Mouse (Mus musculus) CH12.LX (cell line): ENCODE data around the gene Pllp. TPM values are rescaled to one million over a fixed set of nuclear protein-coding genes. Genes with fewer than 3 reads are reported as not detected.

ENCODE experiments used
- DNase-seq: peaks from one replicate; pipeline ENCODE4 v3.0.0-alpha.2; 2013; ENCODE audit errors: extremely low read depth
- H3K27ac ChIP-seq: 2 replicates; pipeline ENCODE4 v1.5.1; 2012; ENCODE audit warnings: low read depth, mild to moderate bottlenecking, control low read depth, moderate library complexity; ENCODE audit not compliant: insufficient read depth
- H3K27me3 ChIP-seq: replicated peaks from 2 replicates; pipeline ENCODE3; 2012; ENCODE audit warnings: inconsistent platforms
- H3K36me3 ChIP-seq, 2 experiments: replicated peaks in 1 of 2; 2 replicates each; pipeline versions ENCODE3 to v1.6.1; 2012; ENCODE audit warnings: inconsistent platforms in 1 of 2, low read length in 1 of 2, mild to moderate bottlenecking in 1 of 2, mixed read lengths in 1 of 2, moderate library complexity in 1 of 2; ENCODE audit not compliant: control insufficient read depth in 1 of 2, insufficient read depth in 1 of 2
- H3K4me1 ChIP-seq, 2 experiments: 2 replicates each; pipeline ENCODE4 v1.6.1; 2012; ENCODE audit warnings: inconsistent platforms in 1 of 2, moderate library complexity in 1 of 2; ENCODE audit not compliant: insufficient read depth in 2 of 2, control insufficient read depth in 1 of 2
- H3K4me2 ChIP-seq: 2 replicates; pipeline ENCODE4 v1.6.1; 2012; ENCODE audit warnings: low read depth, mild to moderate bottlenecking, control low read depth; ENCODE audit not compliant: poor library complexity, insufficient read depth, severe bottlenecking
- H3K4me3 ChIP-seq, 3 experiments: fragments of 150-350 bp in 1 of 3; sonication (generic) in 1 of 3; replicated peaks in 1 of 3; 2 replicates each; pipeline versions ENCODE3 to v1.5.1; 2011 to 2012; ENCODE audit warnings: low read depth in 2 of 3, low read length in 2 of 3, mild to moderate bottlenecking in 2 of 3, moderate library complexity in 2 of 3, control low read depth in 1 of 3, improper control_type of control experiment in 1 of 3, inconsistent platforms in 1 of 3, mixed read lengths in 1 of 3; ENCODE audit not compliant: poor library complexity in 1 of 3
- H3K79me2 ChIP-seq: replicated peaks from 2 replicates; pipeline ENCODE4 v1.6.1; 2012; ENCODE audit warnings: mild to moderate bottlenecking, moderate library complexity; ENCODE audit not compliant: control insufficient read depth, poor library complexity, insufficient read depth, severe bottlenecking; ENCODE audit errors: extremely low read depth
- H3K9ac ChIP-seq: 2 replicates; pipeline ENCODE4 v1.6.1; 2012; ENCODE audit warnings: low read depth, mild to moderate bottlenecking, control low read depth, moderate library complexity; ENCODE audit not compliant: insufficient read depth
- H3K9me3 ChIP-seq: replicated peaks from 2 replicates; pipeline ENCODE3; 2012; ENCODE audit warnings: low read length, inconsistent platforms, mixed read lengths
- BHLHE40 ChIP-seq: IDR thresholded peaks from 2 replicates; pipeline ENCODE4 v1.6.1; 2011; ENCODE audit warnings: mild to moderate bottlenecking, low read depth, low read length, improper control_type of control experiment
- CHD1 ChIP-seq: IDR thresholded peaks from 2 replicates; pipeline ENCODE4 v1.6.1; 2012; ENCODE audit warnings: low read depth, low read length, improper control_type of control experiment, inconsistent platforms
- CHD2 ChIP-seq: IDR thresholded peaks from 2 replicates; pipeline ENCODE4 v1.6.1; 2011; ENCODE audit warnings: low read length, improper control_type of control experiment
- CTCF ChIP-seq, 2 experiments: IDR thresholded peaks in 1 of 2; conservative IDR thresholded peaks in 1 of 2; 2 replicates each; pipeline ENCODE4 v1.5.1; 2011 to 2012; ENCODE audit warnings: low read depth in 2 of 2, low read length in 2 of 2, improper control_type of control experiment in 1 of 2, inconsistent platforms in 1 of 2, mild to moderate bottlenecking in 1 of 2, moderate library complexity in 1 of 2
- E2F4 ChIP-seq: IDR thresholded peaks from 2 replicates; pipeline ENCODE4 v1.6.1; 2011; ENCODE audit warnings: low read depth, low read length, improper control_type of control experiment; ENCODE audit not compliant: insufficient replicate concordance
- ELF1 ChIP-seq: IDR thresholded peaks from 2 replicates; pipeline ENCODE4 v1.6.1; 2014; ENCODE audit warnings: low read depth, mild to moderate bottlenecking, inconsistent platforms, low read length, improper control_type of control experiment
- EP300 ChIP-seq: IDR thresholded peaks from 2 replicates; pipeline ENCODE4 v1.6.1; 2011; ENCODE audit warnings: low read length, improper control_type of control experiment
- ETS1 ChIP-seq: conservative IDR thresholded peaks from 2 replicates; pipeline ENCODE4 v1.6.1; 2012; ENCODE audit warnings: low read depth, mild to moderate bottlenecking, inconsistent platforms, low read length, improper control_type of control experiment, moderate library complexity
- GABPA ChIP-seq: IDR thresholded peaks from 2 replicates; pipeline ENCODE4 v1.6.1; 2012; ENCODE audit warnings: low read depth, low read length, improper control_type of control experiment, inconsistent platforms; ENCODE audit not compliant: insufficient replicate concordance
- HCFC1 ChIP-seq: IDR thresholded peaks from 2 replicates; pipeline ENCODE4 v1.6.1; 2012; ENCODE audit warnings: low read depth, mild to moderate bottlenecking, inconsistent platforms, low read length, improper control_type of control experiment
- IRF4 ChIP-seq: IDR thresholded peaks from 2 replicates; pipeline ENCODE4 v1.6.1; 2014; ENCODE audit warnings: low read depth, mild to moderate bottlenecking, inconsistent platforms, low read length, improper control_type of control experiment
- JUN ChIP-seq: IDR thresholded peaks from 2 replicates; pipeline ENCODE4 v1.6.1; 2011; ENCODE audit warnings: low read depth, mild to moderate bottlenecking, low read length, improper control_type of control experiment, moderate library complexity; ENCODE audit not compliant: insufficient read depth
- JUND ChIP-seq: conservative IDR thresholded peaks from 2 replicates; pipeline ENCODE4 v1.6.1; 2011; ENCODE audit warnings: low read depth, low read length, improper control_type of control experiment
- KAT2A ChIP-seq: IDR thresholded peaks from 2 replicates; pipeline ENCODE4 v1.6.1; 2012; ENCODE audit warnings: low read length, improper control_type of control experiment, inconsistent platforms; ENCODE audit not compliant: insufficient replicate concordance
- MAFK ChIP-seq: IDR thresholded peaks from 2 replicates; pipeline ENCODE4 v1.6.1; 2011; ENCODE audit warnings: low read length, improper control_type of control experiment; ENCODE audit not compliant: insufficient replicate concordance
- MAX ChIP-seq: IDR thresholded peaks from 2 replicates; pipeline ENCODE4 v1.6.1; 2011; ENCODE audit warnings: low read length, improper control_type of control experiment
- MAZ ChIP-seq: IDR thresholded peaks from 2 replicates; pipeline ENCODE4 v1.6.1; 2012; ENCODE audit warnings: low read depth, mild to moderate bottlenecking, inconsistent platforms, low read length, improper control_type of control experiment, moderate library complexity
- MEF2A ChIP-seq: IDR thresholded peaks from 2 replicates; pipeline ENCODE4 v1.6.1; 2014; ENCODE audit warnings: low read depth, mild to moderate bottlenecking, inconsistent platforms, low read length, improper control_type of control experiment, borderline replicate concordance
- MXI1 ChIP-seq: IDR thresholded peaks from 2 replicates; pipeline ENCODE4 v1.6.1; 2011; ENCODE audit warnings: mild to moderate bottlenecking, low read depth, low read length, improper control_type of control experiment
- MYC ChIP-seq: IDR thresholded peaks from 2 replicates; pipeline ENCODE4 v1.6.1; 2011; ENCODE audit warnings: low read depth, mild to moderate bottlenecking, improper control_type of control experiment, low read length
- NELFE ChIP-seq: IDR thresholded peaks from 2 replicates; pipeline ENCODE4 v1.6.1; 2011; ENCODE audit warnings: low read depth, low read length, improper control_type of control experiment
- NRF1 ChIP-seq: IDR thresholded peaks from 2 replicates; pipeline ENCODE4 v1.6.1; 2014; ENCODE audit warnings: low read depth, mild to moderate bottlenecking, inconsistent platforms, low read length, improper control_type of control experiment, moderate library complexity
- PAX5 ChIP-seq: IDR thresholded peaks from 2 replicates; pipeline ENCODE4 v1.6.1; 2012; ENCODE audit warnings: low read length, inconsistent platforms, mixed read lengths
- POLR2A ChIP-seq: IDR thresholded peaks from 2 replicates; pipeline ENCODE4 v1.6.1; 2011; ENCODE audit warnings: low read depth, mild to moderate bottlenecking, improper control_type of control experiment, low read length
- POLR2AphosphoS2 ChIP-seq: IDR thresholded peaks from 2 replicates; pipeline ENCODE4 v1.6.1; 2011; ENCODE audit warnings: low read depth, low read length, improper control_type of control experiment
- RAD21 ChIP-seq: IDR thresholded peaks from 2 replicates; pipeline ENCODE4 v1.6.1; 2011; ENCODE audit warnings: low read depth, mild to moderate bottlenecking, low read length, improper control_type of control experiment, moderate library complexity
- RCOR1 ChIP-seq: conservative IDR thresholded peaks from 2 replicates; pipeline ENCODE4 v1.6.1; 2012; ENCODE audit warnings: low read depth, mild to moderate bottlenecking, inconsistent platforms, low read length, improper control_type of control experiment
- SIN3A ChIP-seq: IDR thresholded peaks from 2 replicates; pipeline ENCODE4 v1.6.1; 2012; ENCODE audit warnings: low read length, improper control_type of control experiment, inconsistent platforms
- SMC3 ChIP-seq: IDR thresholded peaks from 2 replicates; pipeline ENCODE4 v1.6.1; 2011; ENCODE audit warnings: low read depth, low read length, improper control_type of control experiment
- TBP ChIP-seq: conservative IDR thresholded peaks from 2 replicates; pipeline ENCODE4 v1.6.1; 2011; ENCODE audit warnings: low read depth, low read length, improper control_type of control experiment
- TCF12 ChIP-seq: IDR thresholded peaks from 2 replicates; pipeline ENCODE4 v1.6.1; 2014; ENCODE audit warnings: low read depth, mild to moderate bottlenecking, inconsistent platforms, low read length, improper control_type of control experiment
- UBTF ChIP-seq: IDR thresholded peaks from 2 replicates; pipeline ENCODE4 v1.6.1; 2012; ENCODE audit warnings: low read depth, mild to moderate bottlenecking, inconsistent platforms, low read length, improper control_type of control experiment, moderate library complexity
- USF1 ChIP-seq: IDR thresholded peaks from 2 replicates; pipeline ENCODE4 v1.6.1; 2014; ENCODE audit warnings: low read depth, mild to moderate bottlenecking, inconsistent platforms, low read length, improper control_type of control experiment
- USF2 ChIP-seq: conservative IDR thresholded peaks from 2 replicates; pipeline ENCODE4 v1.6.1; 2011; ENCODE audit warnings: low read depth, low read length, improper control_type of control experiment
- ZC3H11A ChIP-seq: IDR thresholded peaks from 2 replicates; pipeline ENCODE4 v1.6.1; 2012; ENCODE audit warnings: low read depth, mild to moderate bottlenecking, inconsistent platforms, low read length, improper control_type of control experiment
- ZKSCAN1 ChIP-seq: IDR thresholded peaks from 2 replicates; pipeline ENCODE4 v1.6.1; 2012; ENCODE audit warnings: low read depth, inconsistent platforms, low read length, improper control_type of control experiment, borderline replicate concordance
- ZMIZ1 ChIP-seq: IDR thresholded peaks from 2 replicates; pipeline ENCODE4 v1.6.1; 2012; ENCODE audit warnings: low read depth, mild to moderate bottlenecking, inconsistent platforms, low read length, improper control_type of control experiment
- ZNF384 ChIP-seq: IDR thresholded peaks from 2 replicates; pipeline ENCODE4 v1.6.1; 2012; ENCODE audit warnings: low read depth, low read length, improper control_type of control experiment, inconsistent platforms
- dilution Hi-C: fragments of 300-500 bp; cut with MboI; formaldehyde crosslinking; loops from 2 replicates; pipeline ENCODE4 v1.14.3; 2020; ENCODE audit warnings: low sequenced_read_pairs; ENCODE audit not compliant: extremely low pct_unique_long_range_greater_than_20kb, extremely low pct_ligation_motif_present
- in situ Hi-C: fragments of 300-500 bp; cut with MboI; formaldehyde crosslinking; loops from 3 replicates; pipeline ENCODE4 v1.14.3; 2019; ENCODE audit warnings: low sequenced_read_pairs, low pct_ligation_motif_present, low pct_unique_long_range_greater_than_20kb, mixed read lengths
- polyA plus RNA-seq: library from polyadenylated mRNA; unstranded; fragments of >175 nt; gene quantifications from 2 replicates; pipeline ENCODE4 v1.2.1, GENCODE M21; 2012; ENCODE audit warnings: low read depth; ENCODE audit not compliant: insufficient read length
- total RNA-seq, 2 experiments: library from RNA; depleted of rRNA; stranded (reverse); fragments of 300-350 nt in 1 of 2; fragments of >200 nt in 1 of 2; gene quantifications; 2 replicates each; pipeline ENCODE4 v1.2.3; 2012 to 2014

Gene Pllp
- total and polyA plus RNA-seq, 3 experiments, result 5.3 to 29.5 (median 6.1) TPM

DNA sequence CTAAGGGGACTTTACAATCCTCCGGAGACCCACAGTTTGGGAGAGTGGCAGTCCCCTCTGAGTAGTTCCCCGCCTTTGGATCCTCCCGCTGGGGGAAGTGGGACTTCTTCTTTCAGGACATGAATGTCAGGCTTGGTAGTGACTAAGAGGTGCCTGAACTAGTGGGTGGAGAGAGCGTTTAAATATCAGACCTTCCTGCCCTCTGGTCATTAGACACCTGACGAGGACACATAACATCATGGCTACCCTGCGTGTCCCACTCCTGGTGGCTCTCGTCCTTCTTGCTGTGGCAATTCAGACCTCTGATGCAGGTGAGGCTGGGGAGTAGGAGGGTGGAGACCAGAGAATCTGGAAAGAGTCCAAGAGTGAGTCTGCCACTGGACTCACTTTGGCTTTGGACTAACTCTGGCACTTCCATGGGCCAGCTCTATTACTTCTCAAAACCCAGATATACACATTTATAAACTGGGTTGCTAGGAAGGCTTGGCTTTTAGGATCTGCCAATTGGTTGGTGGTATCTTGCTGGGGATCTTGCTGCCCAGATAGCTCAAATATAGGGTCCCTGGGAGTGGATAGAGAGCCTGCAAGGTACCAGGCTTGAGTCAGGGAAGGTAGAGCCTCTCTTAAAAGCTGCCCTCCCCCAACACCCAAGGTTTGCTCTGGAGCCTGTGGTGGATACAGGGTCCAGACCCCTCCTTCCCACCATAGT lies 49.6 kb upstream of the Pllp start, which contains the start of gene Ccl22:
Ccl22 (plus strand) TSS at position 115 of the 709 bp plus-strand sequence.
- H3K79me2 ChIP-seq, result peaks cover 25% of the 10 kb centered on the region
- peaks cover 3% of the 10 kb centered on the region for H3K9me3 ChIP-seq
- H3K4me1 ChIP-seq, result peaks cover 25 to 70% of the 10 kb centered on the region in 2 experiments
- DNase-seq, result peak; percentile 81
- in situ Hi-C loops, result no loop called here
- no peaks in the 10 kb centered on the region for H3K27me3 ChIP-seq
- peak within 1 kb of the TSS; percentile 63 to 82 (median 76) for H3K4me3 ChIP-seq
- dilution Hi-C loops, result no loop called here
- no peak for TF ChIP-seq USF2
- TF ChIP-seq HCFC1, result no peak
- TF ChIP-seq IRF4, result peak; percentile 88
- no peak for TF ChIP-seq PAX5
- TF ChIP-seq MAZ, result peak; percentile 37; the same call in 1 of the 2 replicates
- peak; percentile 88 for TF ChIP-seq MEF2A
- TF ChIP-seq ZMIZ1, result peak; percentile 99
- peak; percentile 96 for TF ChIP-seq POLR2AphosphoS2
- no peak for TF ChIP-seq RAD21
- TF ChIP-seq CTCF (conservative IDR thresholded peaks at IDR 0.05 in 1 of 2, IDR thresholded peaks at IDR 0.05 in 1 of 2; ENCODE audit: low read depth in 2 of 2, low read length in 2 of 2), result no peak
- no peak for TF ChIP-seq E2F4
- TF ChIP-seq ZNF384, result no peak
- TF ChIP-seq CHD2, result no peak
- no peak for TF ChIP-seq ZKSCAN1
- no peak for TF ChIP-seq KAT2A
- TF ChIP-seq RCOR1, result peak; percentile 60; the same call in 1 of the 2 replicates
- no peak for TF ChIP-seq JUND
- TF ChIP-seq SMC3, result no peak; the same call in 1 of the 2 replicates
- TF ChIP-seq ETS1, result peak; percentile 90
- no peak for TF ChIP-seq NRF1
- TF ChIP-seq JUN, result no peak; the same call in 1 of the 2 replicates
- TF ChIP-seq SIN3A, result peak; percentile 92
- 0 out of 2 replicates have a peak, but pooled peaks have one; percentile 15 for TF ChIP-seq ELF1
- TF ChIP-seq MAX, result peak; percentile 57; the same call in 1 of the 2 replicates
- TF ChIP-seq BHLHE40, result peak; percentile 52
- TF ChIP-seq POLR2A, result peak; percentile 81
- TF ChIP-seq MYC, result no peak
- no peak for TF ChIP-seq GABPA
- peak; percentile 76; the same call in 1 of the 2 replicates for TF ChIP-seq TCF12
- 0 out of 2 replicates have a peak, but pooled peaks have one; percentile 58 for TF ChIP-seq UBTF
- peak; percentile 97 for TF ChIP-seq TBP
- no peak for TF ChIP-seq USF1
- peak; percentile 65; the same call in 1 of the 2 replicates for TF ChIP-seq CHD1
- TF ChIP-seq MAFK, result no peak
- peak; percentile 77 for TF ChIP-seq NELFE
- no peak for TF ChIP-seq ZC3H11A
- TF ChIP-seq EP300, result peak; percentile 76
- TF ChIP-seq MXI1, result peak; percentile 17; the same call in 1 of the 2 replicates
- peak within 1 kb of the TSS; percentile 85 for H3K4me2 ChIP-seq
- H3K9ac ChIP-seq, result peak within 1 kb of the TSS; percentile 92
- H3K27ac ChIP-seq, result peak within 1 kb of the TSS; percentile 96
- peaks cover 41 to 50% of the 10 kb centered on the region in 2 experiments for H3K36me3 ChIP-seq
